Mouse (Mus musculus): ENCODE data around the gene Hsd11b2. TPM values are rescaled to one million over a fixed set of nuclear protein-coding genes. Genes with fewer than 3 reads are reported as not detected.

The Hsd11b2 gene
- polyA plus RNA-seq, 1 experiment from 2014 or later = 3.8 TPM

- 75% methylated on average over 6 of the region's 6 CpGs for WGBS
- ATAC-seq (replicated peaks; ENCODE audit: low FRiP score, low TSS enrichment, low read depth) = no peak
- peaks cover 27% of the 10 kb centered on the region for H3K36me3 ChIP-seq (ENCODE audit: control insufficient read depth, insufficient read depth, low read length)
Observed at GRCm38 (mm10) chr8:105537011-105537677, 18.6 kb downstream of the Hsd11b2 start.

GRCm38 (mm10) chr8:105538940-105539339 lies 20.4 kb downstream of the Hsd11b2 start:
- Histone ChIP-seq H3K9ac (ENCODE audit: low read length) (no peak overlapping the region), H3K36me3 (ENCODE audit: control insufficient read depth, insufficient read depth, low read length) (peaks cover 27% of the 10 kb centered on the region), H3K27me3 (replicated peaks; ENCODE audit: control insufficient read depth, insufficient read depth, low read length) (no peaks in the 10 kb centered on the region), H3K9me3 (ENCODE audit: control insufficient read depth, low read length) (no peaks in the 10 kb centered on the region), H3K4me3 (ENCODE audit: low read depth, low read length) (no peak overlapping the region), H3K4me2 (ENCODE audit: low read length) (no peak overlapping the region), H3K4me1 (replicated peaks; ENCODE audit: control insufficient read depth, insufficient read depth, low read length) (peaks cover 5% of the 10 kb centered on the region), H3K27ac (ENCODE audit: low read depth) (no peak overlapping the region)
- DNase-seq (ENCODE audit: low spot score) (no peak), ATAC-seq (replicated peaks; ENCODE audit: low FRiP score, low TSS enrichment, low read depth) (no peak)
- WGBS = 93% methylated on average over 4 of the region's 4 CpGs

More at GRCm38 (mm10) chr8:105537011-105537677, 18.6 kb downstream of the Hsd11b2 start:
- no peak for DNase-seq (ENCODE audit: low spot score)
- peaks cover 18% of the 10 kb centered on the region for H3K4me1 ChIP-seq (replicated peaks; ENCODE audit: control insufficient read depth, insufficient read depth, low read length)
- H3K9me3 ChIP-seq (ENCODE audit: control insufficient read depth, low read length) = no peaks in the 10 kb centered on the region
- no peak overlapping the region for H3K4me2 ChIP-seq (ENCODE audit: low read length)
- H3K27ac ChIP-seq (ENCODE audit: low read depth) = no peak overlapping the region
- H3K9ac ChIP-seq (ENCODE audit: low read length) = no peak overlapping the region
- H3K27me3 ChIP-seq (replicated peaks; ENCODE audit: control insufficient read depth, insufficient read depth, low read length) = no peaks in the 10 kb centered on the region
- H3K4me3 ChIP-seq (ENCODE audit: low read depth, low read length) = no peak overlapping the region

GRCm38 (mm10) chr8:105542032-105542656 lies 23.6 kb downstream of the Hsd11b2 start:
- Histone ChIP-seq H3K9ac (ENCODE audit: low read length) (no peak overlapping the region), H3K4me3 (ENCODE audit: low read depth, low read length) (no peak overlapping the region), H3K4me1 (replicated peaks; ENCODE audit: control insufficient read depth, insufficient read depth, low read length) (peaks cover 18% of the 10 kb centered on the region), H3K27ac (ENCODE audit: low read depth) (no peak overlapping the region), H3K9me3 (ENCODE audit: control insufficient read depth, low read length) (no peaks in the 10 kb centered on the region), H3K36me3 (ENCODE audit: control insufficient read depth, insufficient read depth, low read length) (peaks cover 24% of the 10 kb centered on the region), H3K27me3 (replicated peaks; ENCODE audit: control insufficient read depth, insufficient read depth, low read length) (no peaks in the 10 kb centered on the region), H3K4me2 (ENCODE audit: low read length) (no peak overlapping the region)
- ATAC-seq (replicated peaks; ENCODE audit: low FRiP score, low TSS enrichment, low read depth) (no peak), DNase-seq (ENCODE audit: low spot score) (no peak)
- whole genome bisulfite sequencing = 77% methylated on average over 3 of the region's 3 CpGs

GRCm38 (mm10) chr8:105542808-105543207 lies 24.3 kb downstream of the Hsd11b2 start:
- ATAC-seq (replicated peaks; ENCODE audit: low FRiP score, low TSS enrichment, low read depth) (no peak), DNase-seq (ENCODE audit: low spot score) (no peak)
- no peaks in the 10 kb centered on the region for H3K27me3 ChIP-seq (replicated peaks; ENCODE audit: control insufficient read depth, insufficient read depth, low read length)
- H3K9me3 ChIP-seq (ENCODE audit: control insufficient read depth, low read length) = no peaks in the 10 kb centered on the region
- H3K4me2 ChIP-seq (ENCODE audit: low read length) = no peak overlapping the region
- peaks cover 18% of the 10 kb centered on the region for H3K4me1 ChIP-seq (replicated peaks; ENCODE audit: control insufficient read depth, insufficient read depth, low read length)
- H3K9ac ChIP-seq (ENCODE audit: low read length) = no peak overlapping the region
- H3K27ac ChIP-seq (ENCODE audit: low read depth) = no peak overlapping the region
- no peak overlapping the region for H3K4me3 ChIP-seq (ENCODE audit: low read depth, low read length)
- H3K36me3 ChIP-seq (ENCODE audit: control insufficient read depth, insufficient read depth, low read length) = peaks cover 17% of the 10 kb centered on the region
- 91% methylated on average over 2 of the region's 2 CpGs for WGBS

- WGBS = 38% methylated on average over 1 of the region's 1 CpGs
- Histone ChIP-seq H3K27me3 (replicated peaks; ENCODE audit: control insufficient read depth, insufficient read depth, low read length) (no peaks in the 10 kb centered on the region), H3K27ac (ENCODE audit: low read depth) (peak overlapping the region; percentile 3; the same call in 1 of the 2 replicates), H3K4me3 (ENCODE audit: low read depth, low read length) (no peak overlapping the region), H3K9ac (ENCODE audit: low read length) (no peak overlapping the region), H3K9me3 (ENCODE audit: control insufficient read depth, low read length) (no peaks in the 10 kb centered on the region), H3K36me3 (ENCODE audit: control insufficient read depth, insufficient read depth, low read length) (peaks cover 11% of the 10 kb centered on the region), H3K4me1 (replicated peaks; ENCODE audit: control insufficient read depth, insufficient read depth, low read length) (peaks cover 18% of the 10 kb centered on the region), H3K4me2 (ENCODE audit: low read length) (no peak overlapping the region)
- DNase-seq (ENCODE audit: low spot score) (no peak), ATAC-seq (replicated peaks; ENCODE audit: low FRiP score, low TSS enrichment, low read depth) (no peak)
Observed at GRCm38 (mm10) chr8:105543703-105544102, 25.1 kb downstream of the Hsd11b2 start.

GRCm38 (mm10) chr8:105544544-105545205 lies 26.1 kb downstream of the Hsd11b2 start:
- Histone ChIP-seq H3K4me2 (ENCODE audit: low read length) (no peak overlapping the region), H3K4me3 (ENCODE audit: low read depth, low read length) (no peak overlapping the region), H3K9ac (ENCODE audit: low read length) (no peak overlapping the region), H3K4me1 (replicated peaks; ENCODE audit: control insufficient read depth, insufficient read depth, low read length) (peaks cover 18% of the 10 kb centered on the region), H3K36me3 (ENCODE audit: control insufficient read depth, insufficient read depth, low read length) (0 out of 2 replicates have a peak, but pooled peaks cover 5% of the 10 kb centered on the region), H3K9me3 (ENCODE audit: control insufficient read depth, low read length) (no peaks in the 10 kb centered on the region), H3K27ac (ENCODE audit: low read depth) (peak overlapping the region; percentile 48; the same call in 1 of the 2 replicates), H3K27me3 (replicated peaks; ENCODE audit: control insufficient read depth, insufficient read depth, low read length) (no peaks in the 10 kb centered on the region)
- ATAC-seq (replicated peaks; ENCODE audit: low FRiP score, low TSS enrichment, low read depth) (0 out of 2 replicates have a peak, but pooled peaks have one; percentile 12), DNase-seq (ENCODE audit: low spot score) (no peak)
- WGBS = 52% methylated on average over 7 of the region's 7 CpGs

GRCm38 (mm10) chr8:105545249-105545648 lies 26.7 kb downstream of the Hsd11b2 start:
- Histone ChIP-seq H3K9ac (ENCODE audit: low read length) (no peak overlapping the region), H3K4me1 (replicated peaks; ENCODE audit: control insufficient read depth, insufficient read depth, low read length) (peaks cover 18% of the 10 kb centered on the region), H3K27me3 (replicated peaks; ENCODE audit: control insufficient read depth, insufficient read depth, low read length) (no peaks in the 10 kb centered on the region), H3K4me3 (ENCODE audit: low read depth, low read length) (no peak overlapping the region), H3K9me3 (ENCODE audit: control insufficient read depth, low read length) (no peaks in the 10 kb centered on the region), H3K36me3 (ENCODE audit: control insufficient read depth, insufficient read depth, low read length) (0 out of 2 replicates have a peak, but pooled peaks cover 5% of the 10 kb centered on the region), H3K27ac (ENCODE audit: low read depth) (peak overlapping the region; percentile 48; the same call in 1 of the 2 replicates), H3K4me2 (ENCODE audit: low read length) (no peak overlapping the region)
- DNase-seq (ENCODE audit: low spot score) (no peak), ATAC-seq (replicated peaks; ENCODE audit: low FRiP score, low TSS enrichment, low read depth) (no peak)
- WGBS = 68% methylated on average over 3 of the region's 3 CpGs

GRCm38 (mm10) chr8:105546384-105547350 lies 28.1 kb downstream of the Hsd11b2 start:
- H3K27ac ChIP-seq (ENCODE audit: low read depth) = no peak overlapping the region
- ATAC-seq (replicated peaks; ENCODE audit: low FRiP score, low TSS enrichment, low read depth) (no peak), DNase-seq (ENCODE audit: low spot score) (no peak)
- peaks cover 18% of the 10 kb centered on the region for H3K4me1 ChIP-seq (replicated peaks; ENCODE audit: control insufficient read depth, insufficient read depth, low read length)
- H3K36me3 ChIP-seq (ENCODE audit: control insufficient read depth, insufficient read depth, low read length) = 0 out of 2 replicates have a peak, but pooled peaks cover 4% of the 10 kb centered on the region
- no peaks in the 10 kb centered on the region for H3K27me3 ChIP-seq (replicated peaks; ENCODE audit: control insufficient read depth, insufficient read depth, low read length)
- H3K4me2 ChIP-seq (ENCODE audit: low read length) = no peak overlapping the region
- 79% methylated on average over 6 of the region's 6 CpGs for WGBS
- no peak overlapping the region for H3K4me3 ChIP-seq (ENCODE audit: low read depth, low read length)
- H3K9ac ChIP-seq (ENCODE audit: low read length) = no peak overlapping the region
- no peaks in the 10 kb centered on the region for H3K9me3 ChIP-seq (ENCODE audit: control insufficient read depth, low read length)

Measured in intestine, embryonic 14.5 days (tissue).